Mouse (Mus musculus): Measurements from ENCODE around the gene Ntn5. TPM values are rescaled to one million over a fixed set of nuclear protein-coding genes. Genes with fewer than 3 reads are reported as not detected.

Ntn5 gene
- polyA plus RNA-seq, 1 experiment from 2014 or later: 1.0 TPM

GRCm38 (mm10) chr7:45725151-45725550 is 41.3 kb downstream of the Ntn5 start:
- H3K27ac ChIP-seq: no peak overlapping the region
- ATAC-seq (ENCODE audit: insufficient read depth, low FRiP score, low read depth): no peak
- H3K4me1 ChIP-seq: peaks cover 20% of the 10 kb centered on the region; the same call in 1 of the 2 replicates
- 90% methylated on average over 9 of the region's 9 CpGs for WGBS
- H3K4me2 ChIP-seq: no peak overlapping the region
- H3K36me3 ChIP-seq: peaks cover 45% of the 10 kb centered on the region
- no peak overlapping the region for H3K9ac ChIP-seq
- H3K9me3 ChIP-seq: no peaks in the 10 kb centered on the region
- H3K4me3 ChIP-seq (replicated peaks): no peak overlapping the region
- H3K27me3 ChIP-seq (replicated peaks): no peaks in the 10 kb centered on the region

DNA sequence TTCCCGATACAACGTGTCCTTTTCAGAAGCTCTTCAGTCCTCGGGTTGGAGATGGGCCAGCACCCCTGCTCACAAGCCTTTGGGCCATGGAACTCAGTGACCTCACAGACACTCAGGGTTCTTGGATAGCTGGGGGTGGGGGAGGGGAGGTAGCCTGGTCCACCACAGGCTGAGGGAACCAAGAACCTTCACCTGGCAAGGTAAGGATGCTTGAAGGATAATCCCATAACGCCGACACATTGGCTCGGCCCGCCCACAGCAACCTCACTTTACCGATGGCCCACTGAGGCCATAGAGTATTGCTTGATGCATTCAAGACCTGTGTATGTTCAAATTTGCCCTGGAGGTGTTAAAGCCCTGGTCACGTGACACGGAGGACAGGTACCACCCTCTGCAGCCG is 41.9 kb downstream of the Ntn5 start, which contains the start of gene Spaca4:
Spaca4 (minus strand) TSS at position 101 of the 400 bp plus-strand sequence.
- Histone ChIP-seq H3K4me3 (replicated peaks) (no peak within 1 kb of the TSS), H3K4me2 (no peak within 1 kb of the TSS), H3K36me3 (peaks cover 44% of the 10 kb centered on the region), H3K4me1 (peaks cover 25% of the 10 kb centered on the region; the same call in 1 of the 2 replicates), H3K27ac (0 out of 2 replicates have a peak within 1 kb of the TSS, but pooled peaks have one; percentile 65), H3K9ac (no peak within 1 kb of the TSS), H3K27me3 (replicated peaks) (no peaks in the 10 kb centered on the region), H3K9me3 (no peaks in the 10 kb centered on the region)
- ATAC-seq (ENCODE audit: insufficient read depth, low FRiP score, low read depth): no peak
- WGBS: 88% methylated on average over 11 of the region's 11 CpGs

GRCm38 (mm10) chr7:45726419-45726818 is 42.6 kb downstream of the Ntn5 start:
- 0 out of 2 replicates have a peak overlapping the region, but pooled peaks have one; percentile 65 for H3K27ac ChIP-seq

DNA sequence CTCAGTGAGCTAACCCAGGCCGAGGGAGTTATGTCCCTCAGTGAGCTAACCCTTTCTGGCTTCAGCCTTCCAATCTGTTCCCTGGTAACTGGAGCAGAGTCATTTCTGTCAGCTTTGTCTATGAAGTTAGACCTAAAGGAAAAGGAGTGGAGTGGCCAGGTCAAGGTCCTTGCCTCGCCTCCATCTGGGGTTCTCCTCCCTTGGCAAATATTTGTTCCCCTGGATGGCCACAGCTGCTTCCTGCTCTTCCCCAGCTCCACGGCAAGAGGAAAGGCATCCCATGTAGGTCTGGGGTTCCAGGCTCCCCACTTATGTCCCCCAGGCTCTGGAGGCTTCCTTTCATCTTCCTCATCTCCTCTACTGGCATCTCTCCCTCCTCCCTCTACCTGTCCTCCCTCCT is 43.8 kb downstream of the Ntn5 start:
- Histone ChIP-seq H3K9me3 (no peaks in the 10 kb centered on the region), H3K9ac (no peak overlapping the region), H3K36me3 (peaks cover 30% of the 10 kb centered on the region), H3K27ac (peak overlapping the region; percentile 65; the same call in 1 of the 2 replicates), H3K4me3 (replicated peaks) (no peak overlapping the region), H3K4me1 (peaks cover 24% of the 10 kb centered on the region), H3K27me3 (replicated peaks) (no peaks in the 10 kb centered on the region), H3K4me2 (peak overlapping the region; percentile 30; the same call in 1 of the 2 replicates)
- ATAC-seq (ENCODE audit: insufficient read depth, low FRiP score, low read depth): peak; percentile 33
- 67% methylated on average over 3 of the region's 3 CpGs for WGBS

More at GRCm38 (mm10) chr7:45726419-45726818, 42.6 kb downstream of the Ntn5 start:
- Histone ChIP-seq H3K4me1 (peaks cover 25% of the 10 kb centered on the region), H3K4me3 (replicated peaks) (no peak overlapping the region), H3K9me3 (no peaks in the 10 kb centered on the region), H3K36me3 (peaks cover 37% of the 10 kb centered on the region), H3K27me3 (replicated peaks) (no peaks in the 10 kb centered on the region), H3K4me2 (no peak overlapping the region), H3K9ac (no peak overlapping the region)
- no peak for ATAC-seq (ENCODE audit: insufficient read depth, low FRiP score, low read depth)
- WGBS: 89% methylated on average over 10 of the region's 10 CpGs

DNA sequence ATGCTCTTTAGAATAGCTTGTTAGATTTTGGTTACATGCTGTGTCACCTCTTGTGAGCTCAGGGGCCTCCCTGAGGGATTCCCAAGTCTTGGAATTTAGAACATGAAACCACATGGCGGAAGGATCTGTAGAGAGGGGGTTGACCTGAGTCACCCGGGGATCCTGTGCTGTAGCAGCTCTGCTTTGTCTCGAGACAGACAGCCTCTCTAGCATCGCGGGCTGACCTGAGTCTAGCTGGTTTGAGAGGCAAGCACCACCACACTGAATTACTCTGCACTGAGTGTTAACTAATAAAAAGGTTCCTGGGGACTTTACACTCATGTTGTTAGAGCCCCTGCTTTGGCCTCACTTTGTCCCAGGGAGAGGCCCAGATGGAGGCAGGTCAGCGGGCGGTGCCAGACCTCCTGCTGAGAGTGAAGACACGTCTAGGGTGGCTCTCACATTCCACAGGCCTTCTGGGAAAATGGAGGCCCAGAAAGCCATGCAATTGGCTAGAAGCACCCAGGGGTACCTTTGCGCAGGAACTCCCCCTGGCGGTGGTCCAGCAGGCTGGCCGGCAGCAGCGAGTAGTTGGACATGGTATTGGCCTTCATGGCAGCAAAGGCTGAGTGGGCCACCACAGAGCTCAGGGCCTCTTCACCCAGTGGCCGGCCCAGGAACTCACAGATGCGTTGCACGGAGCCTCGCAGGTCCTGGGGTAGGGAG is 47.1 kb downstream of the Ntn5 start:
- H3K4me3 ChIP-seq (replicated peaks): no peak overlapping the region
- peaks cover 24% of the 10 kb centered on the region for H3K4me1 ChIP-seq
- H3K27ac ChIP-seq: peak overlapping the region; percentile 54; the same call in 1 of the 2 replicates
- no peaks in the 10 kb centered on the region for H3K9me3 ChIP-seq
- no peak overlapping the region for H3K4me2 ChIP-seq
- H3K27me3 ChIP-seq (replicated peaks): no peaks in the 10 kb centered on the region
- 17% methylated on average over 16 of the region's 16 CpGs for WGBS
- ATAC-seq (ENCODE audit: insufficient read depth, low FRiP score, low read depth): no peak
- H3K9ac ChIP-seq: no peak overlapping the region
- H3K36me3 ChIP-seq: no peaks in the 10 kb centered on the region; the same call in 1 of the 2 replicates

GRCm38 (mm10) chr7:45733477-45733876 is 49.7 kb downstream of the Ntn5 start:
- 81% methylated on average over 5 of the region's 5 CpGs for WGBS
- peaks cover 19% of the 10 kb centered on the region for H3K4me1 ChIP-seq
- no peak overlapping the region for H3K4me2 ChIP-seq
- H3K27ac ChIP-seq: no peak overlapping the region
- H3K36me3 ChIP-seq: no peaks in the 10 kb centered on the region
- ATAC-seq (ENCODE audit: insufficient read depth, low FRiP score, low read depth): no peak
- no peak overlapping the region for H3K4me3 ChIP-seq (replicated peaks)
- H3K27me3 ChIP-seq (replicated peaks): no peaks in the 10 kb centered on the region
- H3K9ac ChIP-seq: no peak overlapping the region
- no peaks in the 10 kb centered on the region for H3K9me3 ChIP-seq

DNA sequence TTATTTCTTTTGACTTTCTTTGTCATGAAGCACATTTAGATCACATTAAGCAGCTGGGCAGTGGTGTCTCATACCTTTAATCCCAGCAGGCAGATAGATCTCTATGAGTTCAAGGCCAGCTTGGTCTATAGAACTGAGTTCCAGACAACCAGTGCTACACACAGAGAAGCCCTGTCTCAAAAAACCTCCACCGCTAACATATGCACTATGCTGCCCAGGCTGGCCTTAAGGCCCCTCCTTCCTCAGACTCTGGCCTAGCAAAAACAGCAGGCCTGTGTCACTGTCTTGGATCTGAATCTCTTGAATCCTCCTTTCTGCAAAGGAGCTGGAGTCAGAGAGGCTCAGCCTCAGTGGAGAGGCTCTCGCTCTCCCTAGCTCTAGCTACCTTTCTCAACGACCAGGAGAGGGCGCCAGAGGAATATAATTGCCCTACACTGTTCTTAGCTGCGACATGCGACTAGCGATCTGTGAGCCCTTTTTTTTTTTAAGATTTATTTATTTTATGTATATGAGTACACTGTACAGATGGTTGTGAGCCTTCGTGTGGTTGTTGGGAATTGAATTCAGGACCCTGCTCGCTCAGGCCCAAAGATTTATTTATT is 55.4 kb downstream of the Ntn5 start:
- no peak overlapping the region for H3K27ac ChIP-seq
- no peaks in the 10 kb centered on the region for H3K36me3 ChIP-seq
- no peaks in the 10 kb centered on the region for H3K27me3 ChIP-seq (replicated peaks)
- ATAC-seq (ENCODE audit: insufficient read depth, low FRiP score, low read depth): peak; percentile 86
- H3K4me3 ChIP-seq (replicated peaks): no peak overlapping the region
- no peak overlapping the region for H3K4me2 ChIP-seq
- no peaks in the 10 kb centered on the region for H3K9me3 ChIP-seq
- 7% methylated on average over 9 of the region's 9 CpGs for WGBS
- H3K9ac ChIP-seq: no peak overlapping the region
- H3K4me1 ChIP-seq: peaks cover 6% of the 10 kb centered on the region; the same call in 1 of the 2 replicates

DNA sequence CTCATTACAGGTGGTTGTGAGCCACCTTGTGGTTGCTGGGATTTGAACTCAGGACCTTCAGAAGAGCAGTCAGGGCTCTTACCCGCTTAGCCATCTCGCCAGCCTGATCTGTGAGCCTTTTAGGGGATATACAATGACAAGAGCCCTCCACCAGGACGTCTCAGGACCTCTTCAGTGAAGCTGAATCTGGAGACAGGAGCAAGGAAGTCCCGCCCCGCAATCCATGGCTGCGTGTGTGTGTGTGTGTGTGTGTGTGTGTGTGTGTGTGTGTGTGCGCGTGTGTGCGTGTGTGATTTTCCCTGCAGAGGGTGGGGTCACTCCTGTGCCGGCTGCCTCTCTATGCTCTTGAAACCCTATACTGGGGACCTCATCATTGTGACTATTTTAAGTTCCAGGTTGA is 56.0 kb downstream of the Ntn5 start:
- H3K36me3 ChIP-seq: no peaks in the 10 kb centered on the region
- no peak overlapping the region for H3K27ac ChIP-seq
- no peak overlapping the region for H3K4me3 ChIP-seq (replicated peaks)
- H3K9ac ChIP-seq: no peak overlapping the region
- WGBS: 62% methylated on average over 10 of the region's 10 CpGs
- peaks cover 6% of the 10 kb centered on the region; the same call in 1 of the 2 replicates for H3K4me1 ChIP-seq
- no peak overlapping the region for H3K4me2 ChIP-seq
- no peaks in the 10 kb centered on the region for H3K27me3 ChIP-seq (replicated peaks)
- no peak for ATAC-seq (ENCODE audit: insufficient read depth, low FRiP score, low read depth)
- no peaks in the 10 kb centered on the region for H3K9me3 ChIP-seq

- peak overlapping the region; percentile 47; the same call in 1 of the 2 replicates for H3K4me2 ChIP-seq
- H3K9ac ChIP-seq: no peak overlapping the region
- H3K9me3 ChIP-seq: no peaks in the 10 kb centered on the region
- H3K27ac ChIP-seq: no peak overlapping the region
- H3K27me3 ChIP-seq (replicated peaks): no peaks in the 10 kb centered on the region
- no peaks in the 10 kb centered on the region for H3K36me3 ChIP-seq
- no peak for ATAC-seq (ENCODE audit: insufficient read depth, low FRiP score, low read depth)
- H3K4me3 ChIP-seq (replicated peaks): no peak overlapping the region
- WGBS: 79% methylated on average over 12 of the region's 12 CpGs
- peaks cover 6% of the 10 kb centered on the region; the same call in 1 of the 2 replicates for H3K4me1 ChIP-seq
Measured at GRCm38 (mm10) chr7:45741308-45741707, 57.5 kb downstream of the Ntn5 start.

- peak overlapping the region; percentile 25 for H3K4me3 ChIP-seq (replicated peaks)
- H3K9me3 ChIP-seq: no peaks in the 10 kb centered on the region
- no peaks in the 10 kb centered on the region for H3K27me3 ChIP-seq (replicated peaks)
- WGBS: 28% methylated on average over 11 of the region's 11 CpGs
- ATAC-seq (ENCODE audit: insufficient read depth, low FRiP score, low read depth): 0 out of 2 replicates have a peak, but pooled peaks have one; percentile 58
- no peaks in the 10 kb centered on the region for H3K36me3 ChIP-seq
- no peak overlapping the region for H3K27ac ChIP-seq
- H3K4me1 ChIP-seq: peaks cover 6% of the 10 kb centered on the region; the same call in 1 of the 2 replicates
- peak overlapping the region; percentile 47 for H3K4me2 ChIP-seq
- H3K9ac ChIP-seq: no peak overlapping the region
Measured at GRCm38 (mm10) chr7:45741777-45742176, 58.0 kb downstream of the Ntn5 start.

GRCm38 (mm10) chr7:45742338-45742737 is 58.5 kb downstream of the Ntn5 start:
- Histone ChIP-seq H3K27me3 (replicated peaks) (no peaks in the 10 kb centered on the region), H3K4me1 (peaks cover 6% of the 10 kb centered on the region; the same call in 1 of the 2 replicates), H3K27ac (no peak overlapping the region), H3K4me3 (replicated peaks) (peak overlapping the region; percentile 25), H3K9me3 (no peaks in the 10 kb centered on the region), H3K9ac (no peak overlapping the region), H3K36me3 (no peaks in the 10 kb centered on the region), H3K4me2 (peak overlapping the region; percentile 47)
- 34% methylated on average over 19 of the region's 19 CpGs for WGBS
- no peak for ATAC-seq (ENCODE audit: insufficient read depth, low FRiP score, low read depth)

Data from stomach, embryonic 15.5 days (tissue).